Mouse (Mus musculus) C2C12 (cell line): ENCODE measurements around the gene Lrrc36. TPM values are rescaled to one million over a fixed set of nuclear protein-coding genes. Genes with fewer than 3 reads are reported as not detected.

Experiments used
- H3K27me3 ChIP-seq: one replicate; pipeline ENCODE4 v1.6.1; 2011; ENCODE audit not compliant: control insufficient read depth, insufficient read depth, insufficient read length
- H3K36me3 ChIP-seq: one replicate; pipeline ENCODE4 v1.6.1; 2011; ENCODE audit not compliant: control insufficient read depth, insufficient read depth
- H3K4me3 ChIP-seq: one replicate; pipeline ENCODE4 v1.5.1; 2011; ENCODE audit warnings: mild to moderate bottlenecking, control low read depth; ENCODE audit not compliant: poor library complexity, insufficient read depth, severe bottlenecking
- H3K79me2 ChIP-seq: one replicate; pipeline ENCODE4 v1.6.1; 2011; ENCODE audit not compliant: control insufficient read depth, insufficient read depth
- H3K79me3 ChIP-seq: one replicate; pipeline ENCODE4 v1.6.1; 2011; ENCODE audit warnings: low read depth, control low read depth
- H3ac ChIP-seq: one replicate; pipeline ENCODE3; 2011; ENCODE audit warnings: low read depth; ENCODE audit not compliant: control insufficient read depth, insufficient read length
- CEBPB ChIP-seq: IDR thresholded peaks from one replicate; pipeline ENCODE4 v1.6.1; 2011; ENCODE audit warnings: low read depth, mild to moderate bottlenecking, control low read depth, moderate library complexity
- CTCF ChIP-seq: IDR thresholded peaks from one replicate; pipeline ENCODE4 v1.5.1; 2011; ENCODE audit not compliant: control insufficient read depth, insufficient read depth, insufficient read length
- FOSL1 ChIP-seq: IDR thresholded peaks from one replicate; pipeline ENCODE4 v1.8.0; 2011; ENCODE audit warnings: mild to moderate bottlenecking, low read length; ENCODE audit not compliant: poor library complexity, insufficient read depth, severe bottlenecking
- MAX ChIP-seq: IDR thresholded peaks from one replicate; pipeline ENCODE4 v1.6.1; 2011; ENCODE audit warnings: mild to moderate bottlenecking, control low read depth
- MYOD1 ChIP-seq: IDR thresholded peaks from one replicate; pipeline ENCODE4 v1.6.1; 2011; ENCODE audit warnings: low read depth; ENCODE audit not compliant: control insufficient read depth, insufficient read length
- MYOG ChIP-seq: IDR thresholded peaks from one replicate; pipeline ENCODE4 v1.6.1; 2011; ENCODE audit not compliant: control insufficient read depth, insufficient read length; ENCODE audit errors: extremely low read depth
- USF1 ChIP-seq: IDR thresholded peaks from one replicate; pipeline ENCODE4 v1.6.1; 2011; ENCODE audit warnings: low read depth, mild to moderate bottlenecking, control low read depth, moderate library complexity
- polyA plus RNA-seq: library from polyadenylated mRNA; unstranded; fragments of >200 nt; fragmentation: generic; extraction: Trizol; gene quantifications from one replicate; pipeline ENCODE4 v1.2.1, GENCODE M21; 2012; ENCODE audit warnings: missing spikeins

The Lrrc36 gene
- polyA plus RNA-seq, 1 experiment = not detected

GRCm38 (mm10) chr8:105450977-105451376 is 37.6 kb downstream of the Lrrc36 start:
- H3K79me3 ChIP-seq = no peaks in the 10 kb centered on the region
- H3ac ChIP-seq = no peak overlapping the region
- H3K36me3 ChIP-seq = no peaks in the 10 kb centered on the region
- H3K4me3 ChIP-seq = no peak overlapping the region
- no peaks in the 10 kb centered on the region for H3K79me2 ChIP-seq
- no peak for TF ChIP-seq CTCF
- TF ChIP-seq MAX = no peak
- TF ChIP-seq CEBPB = no peak
- TF ChIP-seq USF1 = no peak
- no peak for TF ChIP-seq FOSL1
- TF ChIP-seq MYOD1 = no peak
- no peak for TF ChIP-seq MYOG
- peaks cover 10% of the 10 kb centered on the region for H3K27me3 ChIP-seq

- Histone ChIP-seq H3K79me3 (no peaks in the 10 kb centered on the region), H3K79me2 (no peaks in the 10 kb centered on the region), H3K36me3 (no peaks in the 10 kb centered on the region), H3K27me3 (peaks cover 10% of the 10 kb centered on the region), H3ac (no peak overlapping the region), H3K4me3 (no peak overlapping the region)
- TF ChIP-seq MAX (no peak), FOSL1 (no peak), CEBPB (no peak), USF1 (no peak), MYOG (no peak), CTCF (no peak), MYOD1 (no peak)
Observed at GRCm38 (mm10) chr8:105451903-105452603, 38.7 kb downstream of the Lrrc36 start.

GRCm38 (mm10) chr8:105453296-105453695 is 39.9 kb downstream of the Lrrc36 start:
- Histone ChIP-seq H3K79me3 (no peaks in the 10 kb centered on the region), H3K79me2 (no peaks in the 10 kb centered on the region), H3K27me3 (peaks cover 10% of the 10 kb centered on the region), H3ac (peak overlapping the region; percentile 11), H3K4me3 (no peak overlapping the region), H3K36me3 (no peaks in the 10 kb centered on the region)
- TF ChIP-seq MAX (no peak), FOSL1 (no peak), CEBPB (no peak), USF1 (no peak), MYOD1 (no peak), CTCF (no peak), MYOG (no peak)

GRCm38 (mm10) chr8:105454088-105454487 is 40.7 kb downstream of the Lrrc36 start:
- peak; percentile 58 for TF ChIP-seq CEBPB
- no peak for TF ChIP-seq CTCF
- H3K27me3 ChIP-seq = peaks cover 10% of the 10 kb centered on the region
- H3K79me3 ChIP-seq = no peaks in the 10 kb centered on the region
- H3K4me3 ChIP-seq = no peak overlapping the region
- H3K36me3 ChIP-seq = no peaks in the 10 kb centered on the region
- no peaks in the 10 kb centered on the region for H3K79me2 ChIP-seq
- no peak overlapping the region for H3ac ChIP-seq

- TF ChIP-seq USF1 (peak; percentile 14), MYOD1 (no peak)
- H3K36me3 ChIP-seq = no peaks in the 10 kb centered on the region
- H3ac ChIP-seq = no peak overlapping the region
- peaks cover 4% of the 10 kb centered on the region for H3K27me3 ChIP-seq
- H3K79me2 ChIP-seq = no peaks in the 10 kb centered on the region
- H3K4me3 ChIP-seq = no peak overlapping the region
- H3K79me3 ChIP-seq = no peaks in the 10 kb centered on the region
Observed at GRCm38 (mm10) chr8:105455218-105455617, 41.8 kb downstream of the Lrrc36 start.

- Histone ChIP-seq H3ac (no peak overlapping the region), H3K36me3 (no peaks in the 10 kb centered on the region), H3K27me3 (no peaks in the 10 kb centered on the region), H3K79me3 (no peaks in the 10 kb centered on the region), H3K4me3 (no peak overlapping the region), H3K79me2 (no peaks in the 10 kb centered on the region)
- no peak for TF ChIP-seq USF1
- no peak for TF ChIP-seq CTCF
Observed at GRCm38 (mm10) chr8:105461085-105461803, 47.9 kb downstream of the Lrrc36 start.
